Mouse (Mus musculus) erythroblast, embryonic 14.5 days (primary cell): ENCODE data around the gene Mthfd1.

Experiments
- GATA1 ChIP-seq: IDR thresholded peaks from 2 replicates; pipeline ENCODE4 v1.6.1; 2012; ENCODE audit warnings: low read length, inconsistent platforms, mixed read lengths
- TAL1 ChIP-seq: IDR thresholded peaks from 3 replicates; pipeline ENCODE4 v1.6.1; 2012; ENCODE audit warnings: low read length, inconsistent platforms, mixed read lengths

DNA sequence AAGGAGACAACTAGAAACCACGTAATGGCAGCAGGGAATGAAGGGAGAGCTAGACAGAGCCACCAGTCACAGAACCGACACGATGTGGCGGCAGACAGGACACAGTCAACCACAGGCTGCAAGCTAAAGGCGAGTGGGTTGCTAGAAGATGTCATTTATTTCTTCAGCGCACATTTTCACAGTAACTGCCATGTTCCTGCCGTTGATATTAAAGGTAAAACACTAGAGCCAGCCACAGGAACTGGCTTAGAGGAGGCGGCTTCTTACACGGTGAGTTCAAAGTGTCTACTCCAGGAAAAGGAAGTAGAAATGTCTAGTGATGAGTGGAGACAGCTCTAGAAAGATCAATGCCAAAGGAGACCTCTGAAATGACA lies 107.2 kb downstream of the Mthfd1 start:
- TF ChIP-seq TAL1 (no peak), GATA1 (no peak)
